Mouse (Mus musculus) ES-Bruce4 (cell line): ENCODE measurements around the gene D430019H16Rik.

Experiments used
- CTCF ChIP-seq: IDR thresholded peaks from one replicate; pipeline ENCODE4 v1.8.1; 2011; ENCODE audit warnings: low read depth, low read length
- EP300 ChIP-seq: IDR thresholded peaks from 2 replicates; pipeline ENCODE4 v1.6.1; 2011; ENCODE audit warnings: low read depth, low read length; ENCODE audit not compliant: insufficient read depth
- POLR2A ChIP-seq: IDR thresholded peaks from one replicate; pipeline ENCODE4 v1.8.1; 2011; ENCODE audit warnings: low read length; ENCODE audit not compliant: insufficient read depth

DNA sequence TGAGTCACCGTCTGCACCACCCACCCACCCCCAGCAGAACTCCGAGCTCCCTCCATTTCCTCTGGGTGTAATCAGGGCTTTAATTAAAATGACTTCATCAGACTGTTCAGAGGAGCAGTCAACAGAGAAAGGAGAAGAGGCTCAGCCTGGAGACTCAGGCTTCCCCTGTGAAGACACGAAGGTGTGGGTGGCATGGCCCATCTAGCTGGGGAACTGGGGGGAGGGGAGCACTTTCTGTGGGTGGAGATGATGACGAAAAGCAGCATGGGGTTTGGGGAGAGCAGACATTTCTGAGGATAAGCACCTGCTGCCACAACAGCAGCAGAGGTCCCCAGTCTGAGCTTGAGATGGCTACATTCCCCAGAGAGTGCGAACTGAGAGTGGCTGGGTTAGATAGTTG is 10.1 kb upstream of the D430019H16Rik start:
- no peak for TF ChIP-seq POLR2A
- no peak for TF ChIP-seq EP300
- TF ChIP-seq CTCF, result no peak
